Mouse (Mus musculus): ENCODE data around the gene Hunk.

The Hunk gene

GRCm38 (mm10) chr16:90394761-90395160, 8.9 kb downstream of the Hunk start:
- no peak for DNase-seq (ENCODE audit: low spot score)

GRCm38 (mm10) chr16:90395996-90396556, 10.3 kb downstream of the Hunk start:
- DNase-seq (ENCODE audit: low spot score) = no peak

- DNase-seq (ENCODE audit: low spot score) = no peak
Observed at GRCm38 (mm10) chr16:90396882-90397281, 11.1 kb downstream of the Hunk start.

- DNase-seq (ENCODE audit: low spot score) = no peak
Observed at GRCm38 (mm10) chr16:90400314-90400713, 14.5 kb downstream of the Hunk start.

- DNase-seq (ENCODE audit: low spot score) = no peak
Observed at GRCm38 (mm10) chr16:90400906-90401666, 15.3 kb downstream of the Hunk start.

GRCm38 (mm10) chr16:90402292-90402691, 16.5 kb downstream of the Hunk start:
- no peak for DNase-seq (ENCODE audit: low spot score)

- DNase-seq (ENCODE audit: low spot score) = no peak
Observed at GRCm38 (mm10) chr16:90405195-90405594, 19.4 kb downstream of the Hunk start.

- no peak for DNase-seq (ENCODE audit: low spot score)
Observed at GRCm38 (mm10) chr16:90405599-90405998, 19.8 kb downstream of the Hunk start.

GRCm38 (mm10) chr16:90407541-90408289, 21.9 kb downstream of the Hunk start:
- no peak for DNase-seq (ENCODE audit: low spot score)

GRCm38 (mm10) chr16:90412096-90413082, 26.6 kb downstream of the Hunk start:
- no peak for DNase-seq (ENCODE audit: low spot score)

GRCm38 (mm10) chr16:90416621-90417020, 30.8 kb downstream of the Hunk start:
- DNase-seq (ENCODE audit: low spot score) = no peak

GRCm38 (mm10) chr16:90418661-90419060, 32.8 kb downstream of the Hunk start:
- DNase-seq (ENCODE audit: low spot score) = no peak

- no peak for DNase-seq (ENCODE audit: low spot score)
Observed at GRCm38 (mm10) chr16:90421145-90421544, 35.3 kb downstream of the Hunk start.

GRCm38 (mm10) chr16:90421551-90421950, 35.7 kb downstream of the Hunk start:
- DNase-seq (ENCODE audit: low spot score) = no peak

- peak; percentile 35 for DNase-seq (ENCODE audit: low spot score)
Observed at GRCm38 (mm10) chr16:90422108-90422529, 36.3 kb downstream of the Hunk start.

- no peak for DNase-seq (ENCODE audit: low spot score)
Observed at GRCm38 (mm10) chr16:90423898-90424297, 38.1 kb downstream of the Hunk start.

GRCm38 (mm10) chr16:90424391-90424790, 38.6 kb downstream of the Hunk start:
- no peak for DNase-seq (ENCODE audit: low spot score)

GRCm38 (mm10) chr16:90426234-90426633, 40.4 kb downstream of the Hunk start:
- DNase-seq (ENCODE audit: low spot score) = no peak

- no peak for DNase-seq (ENCODE audit: low spot score)
Observed at GRCm38 (mm10) chr16:90427838-90428630, 42.2 kb downstream of the Hunk start.

- no peak for DNase-seq (ENCODE audit: low spot score)
Observed at GRCm38 (mm10) chr16:90433551-90433950, 47.7 kb downstream of the Hunk start.

GRCm38 (mm10) chr16:90435231-90435630, 49.4 kb downstream of the Hunk start:
- no peak for DNase-seq (ENCODE audit: low spot score)
